Mouse (Mus musculus) CD4-positive, CD25-positive, alpha-beta regulatory T cell, adult 4 months (primary cell): Measurements from ENCODE around the gene BC004004. TPM values are rescaled to one million over a fixed set of nuclear protein-coding genes. Genes with fewer than 3 reads are reported as not detected.
A peak's percentile ranks its signal among the peaks of the same experiment; 100 is the strongest.
"Not testable (repeated sequence)": the region's sequence is repeated elsewhere in the genome, so short reads cannot be mapped to it uniquely, and the experiment has no call there.

ENCODE experiments used
- ATAC-seq: one replicate; pipeline ENCODE4 v1.8.0; 2017
- polyA plus RNA-seq, 2 experiments: library from polyadenylated mRNA; unstranded; fragments of 100-300 nt; shearing (Covaris generic); gene quantifications; one replicate each; pipeline ENCODE4 v1.2.1; 2017

The BC004004 gene
- polyA plus RNA-seq, 2 experiments from 2014 or later: 98.0 to 123 TPM

GRCm38 (mm10) chr17:29301421-29301820 is 32.8 kb downstream of the BC004004 start:
- ATAC-seq: no peak

- ATAC-seq: no peak
Measured at GRCm38 (mm10) chr17:29302149-29302548, 33.6 kb downstream of the BC004004 start.

GRCm38 (mm10) chr17:29303087-29303486 is 34.5 kb downstream of the BC004004 start:
- ATAC-seq: peak; percentile 47

- no peak for ATAC-seq
Measured at GRCm38 (mm10) chr17:29303856-29304255, 35.3 kb downstream of the BC004004 start.

GRCm38 (mm10) chr17:29304376-29305057 is 35.9 kb downstream of the BC004004 start:
- peak; percentile 65 for ATAC-seq

GRCm38 (mm10) chr17:29305058-29305806 is 36.6 kb downstream of the BC004004 start:
- no peak for ATAC-seq

- ATAC-seq: no peak
Measured at GRCm38 (mm10) chr17:29305871-29306270, 37.3 kb downstream of the BC004004 start.

- no peak for ATAC-seq
Measured at GRCm38 (mm10) chr17:29310056-29310623, 41.6 kb downstream of the BC004004 start.

GRCm38 (mm10) chr17:29311602-29312001 is 43.0 kb downstream of the BC004004 start:
- no peak for ATAC-seq

GRCm38 (mm10) chr17:29312082-29312481 is 43.5 kb downstream of the BC004004 start:
- no peak for ATAC-seq

- no peak for ATAC-seq
Measured at GRCm38 (mm10) chr17:29313300-29313699, 44.7 kb downstream of the BC004004 start.

GRCm38 (mm10) chr17:29315672-29316465 is 47.3 kb downstream of the BC004004 start:
- ATAC-seq: no peak

- ATAC-seq: no peak
Measured at GRCm38 (mm10) chr17:29316891-29317290, 48.3 kb downstream of the BC004004 start.

GRCm38 (mm10) chr17:29317380-29317779 is 48.8 kb downstream of the BC004004 start, which contains the start of gene Pi16:
TSS of gene Pi16 (plus strand) at chr17:29317680.
- not testable (repeated sequence) for ATAC-seq

GRCm38 (mm10) chr17:29318731-29319250 is 50.2 kb downstream of the BC004004 start:
- no peak for ATAC-seq

- no peak for ATAC-seq
Measured at GRCm38 (mm10) chr17:29319476-29319875, 50.9 kb downstream of the BC004004 start.

GRCm38 (mm10) chr17:29319881-29320639 is 51.5 kb downstream of the BC004004 start:
- ATAC-seq: no peak

GRCm38 (mm10) chr17:29321765-29322602 is 53.4 kb downstream of the BC004004 start:
- no peak for ATAC-seq

- ATAC-seq: no peak
Measured at GRCm38 (mm10) chr17:29322603-29322962, 54.0 kb downstream of the BC004004 start.

GRCm38 (mm10) chr17:29323625-29324024 is 55.0 kb downstream of the BC004004 start:
- ATAC-seq: no peak

- no peak for ATAC-seq
Measured at GRCm38 (mm10) chr17:29325831-29326230, 57.2 kb downstream of the BC004004 start.
